Mouse (Mus musculus): ENCODE measurements around the gene Bag6.

Bag6 gene

DNA sequence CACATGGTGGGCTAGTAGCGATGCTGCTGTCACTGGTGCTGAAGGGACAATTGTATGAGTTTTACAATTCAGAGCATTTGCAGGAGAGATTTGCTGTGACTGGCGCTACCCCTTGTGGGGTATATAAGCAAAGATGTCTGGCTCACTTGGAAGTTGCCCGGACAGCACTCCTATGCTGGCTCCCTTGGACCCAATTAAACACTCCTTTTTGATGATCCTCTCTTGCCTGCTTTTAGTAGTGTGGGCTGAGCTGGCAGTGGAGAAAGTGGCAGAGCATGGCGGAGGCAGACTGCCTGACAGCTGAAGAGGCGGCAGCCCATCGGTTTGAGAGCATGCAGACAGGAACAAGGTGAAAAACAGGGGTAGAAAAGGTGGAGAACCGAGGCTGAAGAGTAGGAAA is 32.8 kb downstream of the Bag6 start:
- no peak for DNase-seq (ENCODE audit: low read depth, low spot score)

DNA sequence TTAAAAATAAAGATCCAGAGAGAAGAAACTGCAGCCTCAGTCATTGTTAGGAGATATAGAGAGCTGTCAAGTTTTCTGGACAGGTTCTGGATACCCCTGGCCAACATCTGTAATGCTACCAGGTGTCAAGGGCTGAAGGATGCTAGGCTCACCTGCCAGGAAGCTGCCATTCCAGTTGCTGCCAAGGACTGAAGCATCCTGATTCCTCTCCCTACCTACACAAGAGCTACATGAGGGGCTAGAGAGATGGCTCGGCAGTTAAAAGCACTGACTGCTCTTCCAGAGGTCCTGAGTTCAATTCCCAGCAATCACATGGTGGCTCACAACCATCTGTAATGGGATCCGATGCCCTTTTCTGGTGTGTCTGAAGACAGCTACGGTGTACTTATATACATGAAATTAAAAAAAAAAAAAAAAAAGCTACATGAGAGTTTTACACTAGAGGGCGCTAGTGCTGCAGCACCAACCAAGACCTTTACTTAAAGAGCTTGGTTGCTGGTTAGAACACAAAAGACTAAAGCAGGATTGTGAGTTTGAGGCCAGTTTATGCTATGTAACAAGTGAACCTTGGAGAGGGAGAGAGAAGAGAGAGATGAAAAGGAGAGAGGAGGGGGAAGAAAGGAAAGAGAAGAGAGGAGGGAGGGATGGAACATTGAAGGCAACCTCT is 33.7 kb downstream of the Bag6 start:
- DNase-seq (ENCODE audit: low read depth, low spot score), result no peak

DNA sequence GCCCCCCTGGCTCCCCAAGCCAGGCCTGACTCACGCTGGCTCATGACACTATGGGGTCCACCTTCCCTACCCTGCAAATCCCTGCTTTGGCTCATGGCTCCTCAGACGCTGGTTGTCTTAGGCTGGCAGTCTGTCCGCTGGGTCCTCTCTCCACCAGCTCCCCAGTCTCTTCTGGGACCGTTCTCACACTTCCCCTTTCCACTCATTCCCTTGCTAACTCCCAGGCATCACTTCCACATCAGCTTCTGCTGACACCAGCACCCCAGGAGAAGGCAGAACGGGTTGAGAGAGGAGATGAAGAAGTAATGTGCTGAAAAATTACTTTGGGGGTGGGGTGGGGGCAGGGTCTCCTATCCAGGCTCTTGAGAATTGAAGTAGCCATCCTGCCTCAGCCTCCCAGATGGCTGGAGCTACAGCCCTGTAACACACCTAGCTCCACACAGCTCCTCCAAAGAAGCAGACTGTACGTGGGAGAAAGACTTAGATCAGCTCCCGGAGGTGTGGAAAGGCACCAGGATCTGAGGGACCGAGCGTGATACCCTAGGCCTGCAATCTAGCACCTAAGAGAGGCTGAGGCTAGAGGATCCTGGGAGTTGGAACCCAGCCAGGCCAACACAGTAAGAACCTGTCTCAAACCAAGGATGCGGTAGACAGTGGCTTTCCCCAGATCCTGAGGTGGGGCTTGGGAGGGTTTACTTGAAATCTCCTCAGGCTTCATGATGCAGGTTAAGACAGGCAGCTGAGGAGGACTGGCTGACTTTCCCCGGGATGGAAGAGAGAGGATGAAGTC is 37.7 kb downstream of the Bag6 start:
- no peak for DNase-seq (ENCODE audit: low read depth, low spot score)

DNA sequence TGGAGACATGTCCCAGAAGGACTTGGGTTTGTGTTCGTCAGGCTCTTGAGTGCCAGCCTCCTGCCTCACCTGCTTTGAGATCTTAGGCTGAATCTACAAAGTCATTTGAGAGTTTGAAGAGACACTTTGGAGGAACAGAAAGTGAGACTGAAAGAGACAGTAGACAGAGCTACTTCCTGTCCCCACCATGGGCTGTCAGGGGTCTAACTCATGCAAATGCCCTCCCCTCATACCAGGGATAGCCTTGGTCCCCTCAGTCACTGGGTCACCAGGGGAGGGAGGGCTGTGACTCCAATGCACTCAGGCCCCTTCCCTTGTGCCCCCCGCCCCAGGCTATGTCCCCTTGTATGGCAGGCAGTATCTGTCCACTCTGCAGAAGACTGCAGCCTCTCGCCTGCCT is 38.4 kb downstream of the Bag6 start:
- DNase-seq (ENCODE audit: low read depth, low spot score), result no peak

DNA sequence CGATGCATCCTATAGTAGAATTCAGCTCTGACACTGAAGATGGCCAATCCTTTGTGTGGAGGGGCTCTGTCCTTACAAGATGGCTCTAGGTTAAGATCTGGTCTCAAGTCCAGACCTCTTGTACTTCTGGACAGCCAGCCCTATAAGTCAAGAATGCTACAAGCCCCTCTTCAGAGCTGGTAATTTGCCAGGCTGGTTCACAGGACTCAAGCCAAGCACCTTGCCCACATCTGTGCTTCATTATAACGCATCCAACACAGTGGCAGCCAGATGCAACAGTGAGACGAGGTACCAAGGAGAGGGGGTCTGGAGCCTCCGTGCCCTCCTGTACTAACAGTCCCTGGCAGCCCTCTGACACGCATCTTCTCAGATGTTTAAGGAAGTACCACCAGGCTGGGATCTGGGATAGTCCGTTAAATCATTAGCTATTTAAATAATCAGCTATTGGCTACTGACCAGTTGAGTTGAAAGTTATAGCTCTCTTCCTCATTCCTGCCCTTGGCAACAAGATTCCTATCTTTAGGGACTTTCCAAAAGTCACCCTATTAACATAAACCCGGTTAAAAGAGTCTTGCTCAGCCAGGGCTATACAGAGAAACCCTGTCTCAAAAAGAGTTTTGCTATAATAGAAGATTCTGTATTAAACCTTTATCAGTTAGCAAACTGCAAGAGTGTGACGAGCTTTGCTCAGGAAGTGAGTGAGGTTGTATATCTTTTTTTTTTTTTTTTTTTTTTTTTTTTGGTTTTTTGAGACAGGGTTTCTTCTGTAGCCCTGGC is 39.4 kb downstream of the Bag6 start:
- DNase-seq (ENCODE audit: low read depth, low spot score), result no peak

DNA sequence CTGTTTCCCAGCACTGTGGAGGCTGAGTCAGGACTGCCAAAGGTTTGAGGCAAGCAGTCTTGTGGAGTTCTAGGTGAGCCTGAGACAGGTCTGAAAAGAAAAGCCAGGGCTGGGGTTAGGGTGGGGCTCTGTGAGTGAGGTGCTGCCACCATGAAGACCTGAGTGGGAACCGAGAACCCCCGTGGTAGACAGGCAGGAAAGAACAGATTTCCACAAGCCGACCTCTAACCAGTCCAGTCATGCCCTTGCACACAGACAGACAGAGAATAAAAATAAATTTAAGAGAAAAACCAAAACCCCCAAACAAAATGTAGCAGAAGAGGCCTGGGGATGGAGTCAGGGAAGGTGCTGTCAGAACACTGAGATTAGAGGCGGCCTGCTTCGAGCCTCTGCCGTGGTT is 40.4 kb downstream of the Bag6 start:
- no peak for DNase-seq (ENCODE audit: low read depth, low spot score)

DNA sequence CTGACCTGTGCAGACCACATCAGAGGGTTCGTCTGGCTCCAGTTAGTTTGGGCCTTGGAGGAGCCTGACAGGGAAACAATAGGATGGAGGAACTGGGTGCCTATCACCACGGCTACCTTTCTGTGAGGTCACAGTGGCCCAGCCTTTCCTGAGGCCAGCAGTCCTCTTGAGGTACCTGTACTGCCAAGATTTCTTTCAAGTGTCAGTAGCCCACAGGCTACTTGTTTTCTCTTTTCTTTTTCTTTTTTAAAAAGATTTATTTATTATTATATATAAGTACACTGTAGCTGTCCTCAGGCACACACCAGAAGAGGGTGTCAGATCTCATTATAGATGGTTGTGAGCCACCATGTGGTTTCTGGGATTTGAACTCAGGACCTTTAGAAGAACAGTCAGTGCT is 41.0 kb downstream of the Bag6 start, which contains the start of gene Aif1:
Aif1 (minus strand) TSS at position 101 of the 400 bp plus-strand sequence.
- DNase-seq (ENCODE audit: low read depth, low spot score), result no peak

DNA sequence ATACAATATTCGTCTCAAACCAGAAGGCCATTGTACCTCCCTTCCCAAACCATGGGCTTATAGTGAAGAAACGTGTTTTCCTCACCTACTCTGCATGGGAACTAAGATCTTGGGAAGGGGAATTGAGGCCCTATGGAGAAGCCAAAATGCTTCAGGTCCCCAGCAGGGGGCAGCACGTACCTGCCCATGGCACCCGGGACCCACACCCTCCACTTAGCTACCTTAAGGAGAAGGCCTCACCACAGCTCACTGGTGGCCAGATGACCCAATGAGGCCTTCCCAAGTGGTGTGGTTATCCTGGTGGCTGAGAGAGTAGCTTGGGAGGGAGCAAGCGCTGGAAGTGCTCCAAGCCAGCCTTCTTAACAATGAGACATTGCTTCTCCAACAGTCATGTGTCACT is 43.5 kb downstream of the Bag6 start:
- DNase-seq (ENCODE audit: low read depth, low spot score), result no peak

DNA sequence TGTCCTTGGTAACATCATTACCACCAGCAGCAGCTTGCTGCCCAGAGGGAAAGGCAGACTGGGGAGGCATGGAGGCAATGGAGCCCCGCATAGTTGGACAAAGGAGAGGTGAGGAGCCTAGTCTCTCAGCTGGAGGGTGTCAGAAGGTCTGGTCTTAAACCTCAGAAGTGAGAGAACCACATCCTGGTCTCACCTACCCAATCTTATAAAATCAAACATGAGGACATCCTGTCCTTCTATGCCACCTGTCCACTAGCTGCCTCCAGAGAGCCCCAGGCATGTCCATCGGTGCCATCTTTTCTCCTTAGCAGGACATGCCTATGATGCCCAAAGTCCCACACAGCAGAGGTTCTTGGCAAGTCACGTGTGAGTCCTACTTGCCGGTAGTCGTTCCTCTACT is 45.1 kb downstream of the Bag6 start:
- no peak for DNase-seq (ENCODE audit: low read depth, low spot score)

DNA sequence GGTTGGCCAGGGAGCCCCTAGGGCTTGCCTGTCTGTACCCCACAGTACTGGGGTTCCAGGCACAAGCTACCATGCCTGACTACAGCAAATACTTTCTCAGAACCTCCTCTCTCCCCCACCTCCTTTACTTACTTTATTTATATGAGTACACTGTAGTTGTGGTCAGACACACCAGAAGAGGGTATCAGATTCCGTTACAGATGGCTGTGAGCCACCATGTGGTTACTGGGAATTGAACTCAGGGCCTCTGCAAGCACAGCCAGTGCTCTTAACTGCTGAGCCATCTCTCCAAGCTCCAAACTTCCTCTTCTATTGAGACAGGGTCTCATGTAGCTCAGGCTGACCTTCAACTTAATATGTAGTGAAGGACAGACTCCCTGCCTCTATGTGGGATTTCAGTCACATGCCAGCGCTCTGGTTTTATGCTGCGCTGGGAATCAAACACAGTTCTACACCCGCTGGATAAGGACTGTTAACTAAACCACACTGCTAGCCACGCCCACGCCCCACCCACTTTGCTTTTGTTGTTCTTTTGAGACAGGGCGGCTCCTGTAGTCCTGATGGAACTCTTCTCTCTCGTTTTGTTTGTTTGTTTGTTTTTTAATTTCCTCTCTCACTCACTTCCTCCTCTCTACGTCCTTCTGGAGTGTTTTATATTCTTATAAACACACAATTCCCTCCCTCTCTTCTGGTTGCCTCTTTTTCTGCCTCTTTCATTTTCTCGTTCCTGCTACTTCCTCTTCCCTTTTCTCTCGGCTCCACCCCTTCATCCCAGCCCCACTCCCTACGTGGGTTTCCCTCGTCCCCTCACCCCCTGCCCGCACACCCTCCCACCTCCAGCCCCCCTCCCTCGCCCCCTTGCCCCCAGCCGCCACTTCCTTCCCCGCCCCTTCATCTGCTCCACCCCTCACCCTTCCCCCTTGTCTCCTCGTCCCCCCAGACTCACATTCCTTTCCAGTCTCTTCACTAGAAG is 50.9 kb downstream of the Bag6 start:
- no peak for DNase-seq (ENCODE audit: low read depth, low spot score)

DNA sequence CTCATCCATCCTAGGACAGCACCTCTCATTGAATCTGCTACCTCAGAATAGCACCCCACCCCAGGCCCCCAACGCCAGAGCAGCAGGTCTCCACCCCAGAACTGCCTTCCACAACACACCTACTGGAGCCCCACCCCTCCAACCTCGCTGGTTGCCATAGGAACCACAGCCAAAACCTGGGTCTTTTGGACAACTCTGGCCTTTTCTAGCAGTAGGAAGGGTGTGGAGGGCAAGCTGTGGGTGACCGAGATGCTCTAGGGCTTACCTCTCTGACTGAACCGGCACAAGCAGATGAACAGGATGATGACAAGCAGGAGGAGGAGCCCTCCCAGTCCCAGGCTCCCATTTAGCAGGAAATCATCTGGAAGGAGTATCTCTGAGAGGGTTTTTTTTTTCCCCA is 51.7 kb downstream of the Bag6 start:
- DNase-seq (ENCODE audit: low read depth, low spot score), result no peak

DNA sequence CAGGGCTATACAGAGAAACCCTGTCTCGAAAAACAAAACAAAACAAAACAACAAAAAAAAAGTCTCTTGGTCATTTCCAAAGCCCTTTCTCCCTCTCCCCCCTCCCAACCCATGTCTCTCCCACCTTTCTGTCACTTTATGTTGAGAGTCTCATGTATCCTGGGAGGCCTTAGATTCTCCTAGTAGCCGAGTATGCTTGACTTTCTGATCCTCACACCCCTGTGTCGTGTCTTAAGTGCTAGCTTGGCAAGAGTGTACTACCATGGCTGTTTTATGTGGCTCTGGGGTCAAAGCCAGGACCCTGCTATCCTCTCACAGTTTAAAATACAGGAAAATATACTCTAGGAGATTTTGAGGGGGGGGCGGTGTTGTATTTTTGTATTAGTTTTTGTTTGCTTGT is 52.4 kb downstream of the Bag6 start:
- DNase-seq (ENCODE audit: low read depth, low spot score), result no peak

DNA sequence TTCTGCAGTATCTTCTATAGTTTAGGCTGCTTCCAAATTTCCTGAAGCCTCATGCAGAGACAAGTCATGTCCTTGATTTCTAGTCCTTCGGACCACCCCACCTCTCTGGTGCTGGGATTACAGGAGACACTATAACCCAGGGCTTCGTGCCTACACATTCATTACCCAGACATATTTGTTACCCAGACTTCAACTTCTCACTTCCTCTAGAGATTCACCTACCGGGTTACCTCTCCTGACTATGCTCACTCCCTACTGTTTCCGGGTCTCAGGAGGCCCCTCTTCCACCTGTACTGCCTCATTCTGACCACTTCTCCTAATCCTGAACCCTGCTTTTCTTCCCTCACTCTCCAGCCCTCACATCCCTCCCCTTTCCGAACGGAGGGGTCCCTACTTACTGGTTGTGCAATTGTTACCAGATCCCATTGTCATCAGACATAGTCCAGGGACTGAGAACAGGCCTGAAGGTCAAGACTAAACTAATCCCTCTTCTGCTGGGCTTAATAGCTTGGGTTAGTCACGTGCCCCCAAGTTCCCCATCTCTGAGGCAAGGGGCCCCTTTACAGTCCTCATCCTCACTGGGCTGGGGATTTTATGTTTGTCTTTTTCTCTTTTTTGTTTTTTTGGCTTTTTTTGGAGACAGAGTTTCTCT is 53.1 kb downstream of the Bag6 start, which contains the start of gene Lst1:
Lst1 (minus strand) TSS at position 481 of the 652 bp plus-strand sequence.
- DNase-seq (ENCODE audit: low read depth, low spot score), result no peak

DNA sequence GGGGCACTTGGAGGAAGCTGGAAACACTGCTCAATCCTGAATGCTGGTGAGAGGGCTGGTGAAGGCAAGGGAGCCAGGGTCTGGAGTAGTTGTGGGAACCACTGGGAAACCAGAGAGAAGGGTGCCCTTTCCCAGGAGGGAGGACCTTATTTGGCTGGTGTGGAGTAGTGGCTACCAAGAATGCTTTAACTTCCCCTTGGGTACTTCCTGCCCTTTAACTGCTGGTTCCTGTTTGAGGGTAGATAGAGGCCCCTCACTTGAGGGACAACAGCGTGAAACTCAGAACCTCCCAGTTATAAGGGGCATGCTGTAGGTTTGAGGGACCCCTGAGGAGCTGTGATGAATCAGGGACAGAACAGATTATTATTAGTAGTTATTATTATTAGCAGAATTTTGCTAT is 54.2 kb downstream of the Bag6 start:
- no peak for DNase-seq (ENCODE audit: low read depth, low spot score)

DNA sequence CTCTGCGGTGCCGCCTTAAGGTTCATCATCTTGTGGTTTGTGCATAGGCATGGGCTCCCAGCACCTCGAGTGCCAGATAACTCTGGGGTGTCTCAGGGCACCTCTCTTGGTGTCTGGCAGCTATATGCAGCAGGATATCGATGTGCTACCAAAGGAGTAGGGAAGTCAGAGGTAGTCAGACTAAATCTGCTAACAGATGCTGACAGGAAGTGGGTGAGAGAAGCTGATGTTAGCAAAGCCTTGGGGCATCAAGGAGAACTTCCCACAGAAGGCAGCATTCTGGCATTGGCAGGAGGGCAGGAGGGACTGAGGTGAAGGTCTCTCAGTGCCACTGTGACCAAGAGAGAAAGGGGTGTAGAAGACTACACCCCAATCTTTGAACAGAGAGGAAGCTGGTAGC is 55.1 kb downstream of the Bag6 start:
- no peak for DNase-seq (ENCODE audit: low read depth, low spot score)

DNA sequence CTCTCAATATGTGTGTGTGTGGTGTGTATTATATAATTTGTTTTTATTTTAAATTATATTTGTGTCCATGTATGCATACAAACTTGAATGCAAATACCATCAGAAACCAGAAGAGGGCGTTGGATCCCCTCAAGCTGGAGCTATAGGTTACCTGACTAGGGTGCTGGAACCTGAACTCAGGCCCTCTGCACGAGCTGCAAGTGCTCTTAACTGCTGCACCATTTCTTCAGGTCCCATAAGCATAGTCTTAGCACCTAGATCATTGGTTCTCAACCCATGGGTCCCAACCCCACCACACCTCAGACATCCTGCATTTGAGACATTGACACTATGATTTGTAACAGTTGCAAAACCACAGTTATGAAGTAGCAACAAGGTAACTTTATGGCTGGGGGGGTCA is 56.7 kb downstream of the Bag6 start:
- DNase-seq (ENCODE audit: low read depth, low spot score), result no peak

DNA sequence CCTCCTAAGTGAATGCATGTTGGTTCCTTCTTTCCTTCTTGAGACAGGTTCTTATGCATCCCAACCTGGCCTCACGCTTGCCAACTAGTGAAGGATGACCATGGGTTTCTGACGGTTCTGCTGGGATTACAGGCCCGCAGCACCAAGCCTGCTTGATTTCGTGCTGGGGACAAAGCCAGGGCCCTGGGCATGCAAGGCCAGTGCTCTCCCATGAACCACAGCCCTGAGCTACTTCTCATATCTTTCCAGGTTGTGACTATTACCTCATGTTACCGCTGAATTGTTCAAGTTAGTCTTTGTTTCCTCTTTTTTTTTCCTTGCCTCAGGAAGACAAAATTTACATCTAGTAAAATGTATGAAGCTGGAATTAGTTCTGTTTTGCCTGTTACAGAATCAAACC is 57.9 kb downstream of the Bag6 start:
- no peak for DNase-seq (ENCODE audit: low read depth, low spot score)

DNA sequence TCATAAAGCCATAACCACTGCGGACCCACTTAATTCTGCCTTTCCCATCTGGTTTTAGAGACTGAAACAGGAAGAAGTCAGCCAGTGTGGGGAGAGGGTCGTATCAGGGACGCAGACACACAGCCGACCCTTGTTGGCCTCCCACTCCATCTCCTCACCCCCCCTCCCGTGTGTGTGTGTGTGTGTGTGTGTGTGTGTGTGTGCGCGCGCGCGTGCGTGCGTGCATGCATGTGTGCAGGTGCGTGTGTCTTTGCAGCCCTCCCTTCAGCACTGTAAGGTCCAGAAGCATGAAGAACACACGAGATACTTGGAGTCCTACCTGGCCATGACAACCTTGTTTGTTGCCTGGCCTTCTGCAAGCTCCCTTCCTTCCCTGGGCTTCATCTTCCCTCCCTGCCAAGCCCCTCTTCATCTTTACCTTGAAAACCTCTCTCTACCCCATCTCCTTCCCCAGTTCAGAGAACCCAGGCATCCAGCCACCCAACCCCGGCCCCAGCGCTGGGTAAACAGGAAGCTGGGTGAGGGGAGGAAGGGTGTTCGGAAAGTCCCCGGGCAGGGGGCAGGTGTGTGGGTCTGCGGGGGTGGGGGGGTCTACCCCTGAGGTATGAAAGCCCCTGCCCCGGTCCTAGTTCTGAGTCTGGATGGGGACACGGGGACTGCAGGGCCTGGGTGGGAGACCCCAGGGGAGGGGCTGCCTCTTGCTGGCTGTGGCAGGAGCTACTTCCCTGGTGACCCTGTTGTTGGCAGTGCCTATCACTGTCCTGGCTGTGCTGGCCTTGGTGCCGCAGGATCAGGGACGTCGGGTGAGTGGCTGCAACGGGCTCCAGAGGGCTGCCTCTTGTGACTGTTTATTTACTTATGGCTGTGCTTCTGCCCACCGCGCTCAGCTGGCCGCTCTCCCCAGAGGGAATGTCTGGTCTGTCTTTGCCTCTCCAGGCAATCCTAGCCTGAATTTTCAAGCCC is 59.2 kb downstream of the Bag6 start, which contains the start of gene Ltb:
Ltb (plus strand) TSS at position 559 of the 963 bp plus-strand sequence.
- no peak for DNase-seq (ENCODE audit: low read depth, low spot score)

DNA sequence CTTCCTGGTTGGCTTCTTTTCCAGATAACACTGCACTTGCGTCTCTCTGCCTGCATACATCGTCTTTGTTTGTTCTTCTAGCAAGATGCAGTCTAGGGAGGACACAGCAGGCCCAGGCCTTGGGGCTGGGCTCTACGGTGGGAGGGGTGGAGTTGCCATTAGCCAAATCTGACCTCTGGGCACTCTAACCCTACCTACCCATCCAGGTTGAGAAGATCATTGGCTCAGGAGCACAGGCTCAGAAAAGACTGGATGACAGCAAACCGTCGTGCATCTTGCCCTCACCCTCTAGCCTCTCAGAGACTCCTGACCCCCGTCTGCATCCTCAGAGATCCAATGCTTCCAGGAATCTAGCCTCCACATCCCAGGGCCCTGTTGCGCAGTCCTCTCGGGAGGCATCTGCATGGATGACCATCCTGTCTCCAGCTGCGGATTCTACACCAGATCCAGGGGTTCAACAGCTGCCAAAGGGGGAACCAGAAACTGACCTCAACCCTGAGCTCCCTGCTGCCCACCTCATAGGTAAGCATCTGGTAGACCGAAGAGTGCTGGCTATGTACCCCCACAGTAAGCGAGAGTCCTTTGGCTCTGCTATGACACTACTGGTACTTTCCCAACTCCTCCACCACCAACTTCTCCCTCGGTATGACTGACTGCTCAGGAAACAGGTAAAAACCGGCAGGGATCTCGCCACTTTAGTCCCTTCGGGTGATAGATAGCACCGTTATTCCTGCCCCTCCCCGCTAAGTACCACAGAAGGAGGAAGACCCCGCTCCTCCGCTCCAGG is 60.1 kb downstream of the Bag6 start:
- DNase-seq (ENCODE audit: low read depth, low spot score), result no peak
